Mouse (Mus musculus) kidney, postnatal 4 days (tissue): Measurements from ENCODE around the gene Gm11627.
A peak's percentile ranks its signal among the peaks of the same experiment; 100 is the strongest.
"Not testable (repeated sequence)": the region's sequence is repeated elsewhere in the genome, so short reads cannot be mapped to it uniquely, and the experiment has no call there.

Source experiments
- DNase-seq, 2 experiments: peaks; one replicate each; pipeline ENCODE4 v3.0.0; 2021; ENCODE audit warnings: mixed read lengths in 2 of 2

The Gm11627 gene

DNA sequence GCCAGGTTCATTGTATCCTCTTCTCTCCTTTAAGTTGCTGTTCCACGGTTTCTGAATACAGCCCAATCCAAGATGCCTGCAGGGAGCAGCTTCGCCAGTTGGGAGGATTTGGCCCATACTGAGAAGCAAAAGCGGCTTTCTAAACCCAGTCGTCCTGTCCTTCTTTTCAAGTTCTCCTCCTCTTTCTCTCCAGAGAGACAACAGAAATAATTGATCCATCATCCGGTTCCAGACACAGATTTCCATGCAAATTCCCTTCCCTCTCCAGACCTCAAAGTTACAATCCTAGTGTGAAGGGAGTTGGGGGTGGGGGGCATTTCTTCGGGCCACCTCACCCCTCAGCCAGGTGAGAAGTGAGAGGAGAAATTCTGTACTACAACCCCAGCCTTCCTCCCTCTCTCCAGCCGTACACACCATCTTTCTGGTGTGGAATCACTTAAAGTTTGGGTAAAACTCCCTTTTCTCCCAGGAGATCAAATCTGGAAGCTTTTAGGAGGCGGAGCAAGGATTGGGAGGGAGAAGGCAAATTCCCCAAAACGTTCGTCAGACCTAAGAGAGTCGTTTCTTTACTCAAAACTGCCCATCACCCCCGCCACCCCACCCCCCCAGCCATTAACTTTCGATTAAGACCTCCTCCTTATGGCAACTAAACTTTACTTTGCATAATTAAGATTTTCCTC, 23.7 kb upstream of the Gm11627 start:
- DNase-seq = peak; percentile 23 to 41

DNA sequence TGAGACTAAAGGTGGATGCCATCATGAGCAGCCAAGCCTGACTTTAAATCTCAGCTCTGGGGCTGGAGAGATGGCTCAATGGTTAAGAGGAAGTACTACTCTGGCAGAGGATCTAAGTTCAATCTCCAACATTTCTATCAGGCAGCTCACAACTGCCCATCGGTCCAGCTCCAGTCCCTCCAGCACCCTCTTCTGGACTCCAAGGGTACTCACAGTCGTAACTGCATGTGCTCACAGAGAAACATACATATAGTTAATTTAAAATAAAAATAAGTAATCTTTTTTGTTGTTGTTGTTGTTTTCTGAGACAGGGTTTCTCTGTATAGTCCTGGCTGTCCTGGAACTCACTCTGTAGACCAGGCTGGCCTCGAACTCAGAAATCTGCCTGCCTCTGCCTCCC, 20.7 kb upstream of the Gm11627 start:
- DNase-seq = peak in 1 of 2 experiments; percentile 6

DNA sequence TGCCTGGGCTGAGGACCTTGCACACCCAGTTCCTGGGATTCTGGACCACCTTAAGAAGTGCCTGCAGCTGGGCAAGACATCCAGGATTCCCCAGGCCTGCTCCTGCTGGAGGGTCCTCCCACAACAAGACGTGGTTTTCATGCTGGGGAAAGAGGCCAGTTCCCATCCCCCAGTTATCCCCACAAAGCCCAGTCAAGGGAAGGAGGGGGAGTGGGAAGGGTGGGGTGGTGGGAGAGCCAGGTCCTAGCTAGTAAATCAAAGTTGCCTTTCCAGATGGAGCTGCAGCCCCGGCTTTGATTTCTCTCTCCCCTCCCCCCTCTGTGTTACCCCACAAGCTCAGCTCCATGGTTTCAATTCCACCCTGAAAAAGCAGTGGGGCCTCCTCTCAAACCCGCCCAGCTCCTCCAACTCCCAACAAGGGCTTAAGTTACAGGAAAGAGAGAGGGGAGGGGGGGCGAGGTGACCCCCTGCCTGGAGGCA, 16.1 kb upstream of the Gm11627 start:
- DNase-seq = peak; percentile 59 to 72

DNA sequence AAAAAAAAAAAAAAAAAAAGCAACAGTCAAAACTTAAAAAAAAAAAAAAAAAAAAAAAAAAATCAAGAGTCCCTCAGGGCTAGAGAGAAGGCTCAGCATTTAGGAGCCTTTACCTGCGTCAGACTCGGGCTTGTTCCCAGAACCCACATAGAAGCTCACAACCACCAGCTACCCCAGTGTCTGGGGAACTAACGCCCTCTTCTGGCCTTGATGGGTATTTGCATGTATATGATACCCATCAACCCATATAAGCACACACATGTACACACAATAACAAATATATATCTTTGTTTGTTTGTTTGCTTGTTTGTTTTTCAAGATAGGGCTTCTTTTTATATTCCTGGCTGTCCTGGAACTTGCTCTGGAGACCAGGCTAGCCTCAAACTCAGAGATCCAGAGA, 8.3 kb upstream of the Gm11627 start:
- no peak for DNase-seq

DNA sequence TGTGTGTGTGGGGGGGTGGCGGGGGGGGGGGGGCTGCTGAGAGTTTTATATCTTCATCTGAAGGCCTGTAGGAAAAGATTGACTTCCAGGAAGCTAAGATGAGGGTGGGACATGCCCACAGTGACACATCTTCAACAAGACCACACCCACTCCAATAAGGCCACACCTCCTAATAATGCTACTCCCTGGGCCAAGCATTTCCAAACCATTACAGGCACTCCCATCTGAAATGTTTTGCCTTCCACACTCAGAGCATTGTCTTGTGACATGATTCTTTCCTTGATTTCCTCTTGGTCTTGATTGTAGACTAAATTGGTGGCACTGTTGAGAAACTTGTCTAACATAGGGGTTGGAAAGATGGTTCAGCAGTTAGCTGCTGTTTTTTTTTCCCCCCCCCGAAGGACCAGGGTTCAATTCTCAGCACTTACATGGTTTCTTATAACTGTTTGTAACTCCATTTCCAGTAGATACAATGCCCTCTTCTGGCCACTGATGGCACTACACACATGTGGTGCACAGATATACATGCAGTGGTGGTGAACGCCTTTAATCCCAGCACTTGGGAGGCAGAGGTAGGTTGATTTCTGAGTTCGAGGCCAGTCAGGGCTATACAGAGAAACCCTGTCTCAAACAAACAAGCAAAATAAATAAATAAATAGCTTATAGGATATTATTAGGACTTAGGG, 7.3 kb upstream of the Gm11627 start:
- no peak for DNase-seq

DNA sequence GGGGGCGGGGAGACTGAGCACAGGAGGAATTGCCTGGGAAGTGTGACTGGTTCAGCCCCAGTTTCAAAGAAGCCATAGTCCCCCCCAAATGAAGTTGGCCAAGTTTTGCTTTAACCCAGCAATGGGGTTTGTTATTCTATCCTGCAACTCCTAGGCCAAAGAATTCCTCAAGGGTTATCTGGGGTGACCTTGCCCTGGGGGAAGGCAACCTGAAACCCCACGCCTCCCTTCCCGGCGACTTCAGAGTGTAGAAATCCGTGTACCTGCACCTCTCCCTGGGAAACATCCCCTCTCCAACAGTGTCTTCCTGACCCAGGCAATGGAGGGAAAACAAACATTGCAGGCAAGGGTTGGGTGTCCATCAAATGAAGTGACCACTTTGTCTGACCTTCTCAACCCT, 3.5 kb upstream of the Gm11627 start:
- DNase-seq = no peak

DNA sequence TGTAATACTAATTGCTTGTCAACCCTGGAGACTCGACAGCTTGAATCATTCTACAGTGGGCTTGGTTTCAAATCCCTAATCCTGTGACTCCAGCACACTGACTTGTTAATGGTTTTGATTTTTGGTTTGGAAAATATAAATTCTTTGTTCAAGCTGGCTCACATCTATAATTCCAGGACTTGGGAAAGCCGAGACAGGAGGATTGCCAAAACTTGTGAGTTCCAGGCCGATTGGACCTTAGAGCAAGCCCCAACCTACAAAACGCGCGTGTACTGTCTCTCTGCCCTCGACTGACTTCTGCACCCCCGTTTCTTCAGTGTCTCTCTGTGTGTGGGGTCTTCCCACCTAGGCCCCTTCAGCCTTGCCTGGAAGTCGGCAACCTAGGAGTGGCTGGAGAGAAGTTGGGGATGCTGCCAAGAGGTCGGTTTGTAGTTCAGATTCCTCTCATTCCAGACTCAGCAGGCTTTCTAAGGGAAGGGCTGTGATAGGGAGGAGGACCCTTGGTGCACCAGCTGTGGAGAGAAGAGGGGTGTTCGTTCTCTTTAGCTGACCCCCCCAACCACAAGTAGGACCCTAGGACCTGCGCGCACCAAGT, 2.9 kb upstream of the Gm11627 start:
- DNase-seq = peak; percentile 69 to 79

DNA sequence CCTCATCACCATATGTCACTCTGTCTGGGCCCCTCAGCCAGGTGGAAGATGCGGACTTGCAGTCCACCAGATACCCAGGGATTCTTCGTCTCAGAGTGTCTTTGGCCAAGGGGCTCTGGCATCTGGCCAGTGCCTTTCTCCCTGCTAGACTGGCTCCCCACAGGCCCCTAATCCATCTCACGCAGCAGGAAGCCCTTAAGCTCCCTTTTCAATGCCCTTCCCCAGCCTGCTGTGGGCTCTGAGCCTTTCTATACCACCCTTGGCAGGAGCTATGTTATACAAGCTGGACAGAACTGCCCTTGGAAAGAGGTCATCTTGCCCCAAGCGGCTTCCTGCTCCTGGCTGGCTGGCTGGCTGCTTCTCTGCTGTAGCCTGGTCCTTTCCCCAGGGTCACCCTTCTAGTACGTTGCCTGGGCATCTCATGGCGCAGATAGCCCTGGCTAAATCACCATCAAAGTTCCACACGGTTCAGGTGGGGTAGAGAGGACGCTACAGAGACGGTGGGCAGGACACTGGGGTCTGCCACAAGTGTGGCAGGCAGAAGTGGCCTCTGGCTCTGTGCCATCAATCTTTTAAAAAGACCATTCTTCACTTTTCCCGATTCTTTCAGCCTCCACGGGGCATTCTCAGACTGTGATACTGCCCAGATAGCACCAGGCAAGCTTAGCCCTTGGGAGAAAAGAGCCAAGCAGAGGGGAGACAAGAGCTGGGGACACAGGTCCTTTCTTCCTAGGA, 2.2 kb upstream of the Gm11627 start:
- peak; percentile 18 to 32 for DNase-seq

DNA sequence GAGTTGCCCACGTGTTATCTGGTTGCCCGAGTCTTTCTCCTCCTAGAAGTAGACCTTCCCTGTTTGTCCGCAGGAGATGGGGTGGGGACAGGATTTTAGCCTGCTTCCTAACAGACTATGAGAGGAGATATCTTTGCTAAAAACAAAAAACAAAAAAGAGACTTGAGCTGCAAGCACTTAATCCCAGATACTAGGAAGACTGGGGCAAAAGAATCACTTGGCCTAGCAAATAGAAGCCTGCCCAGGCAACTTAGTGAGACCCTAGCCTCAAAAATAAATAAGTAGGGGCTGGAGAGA, 721 bp upstream of the Gm11627 start:
- no peak for DNase-seq

DNA sequence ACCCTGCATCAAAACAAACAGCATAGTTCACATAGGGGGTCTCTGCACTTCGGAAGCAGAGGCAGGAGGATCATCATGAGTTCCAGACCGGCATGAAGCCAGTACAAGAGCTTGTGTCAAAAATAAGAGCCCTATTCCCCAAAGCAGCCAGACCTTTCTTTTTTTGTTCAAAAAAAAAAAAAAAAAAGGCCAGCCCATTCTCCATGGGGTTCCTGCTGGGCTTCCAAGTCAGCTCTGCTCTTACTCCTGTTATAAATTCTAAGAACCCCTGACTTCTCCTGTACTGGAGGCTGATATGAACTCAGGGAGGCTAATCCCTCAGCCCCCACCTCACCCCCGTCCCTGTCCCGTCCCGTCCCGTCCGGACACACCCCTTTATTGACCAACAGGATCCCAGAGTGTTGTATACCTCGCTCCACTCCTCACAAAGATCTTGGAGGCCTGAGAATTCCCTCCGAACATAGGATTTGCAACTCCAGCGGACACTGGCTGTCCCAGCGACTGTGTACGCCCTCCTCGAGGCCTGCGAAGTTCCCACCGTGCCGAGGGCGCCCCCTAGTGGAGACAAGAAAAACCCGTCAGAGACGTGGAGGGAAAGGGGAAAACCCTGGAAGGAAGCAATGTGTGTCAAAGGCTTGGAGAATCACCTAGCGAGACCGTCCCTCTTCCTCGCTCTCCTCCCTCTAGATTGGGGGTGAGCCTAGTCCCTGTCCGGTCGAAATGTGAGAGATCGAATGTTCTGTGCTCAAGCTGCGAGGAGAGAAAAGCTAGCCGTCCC, 731 bp downstream of the Gm11627 start:
- peak; percentile 92 to 94 for DNase-seq

DNA sequence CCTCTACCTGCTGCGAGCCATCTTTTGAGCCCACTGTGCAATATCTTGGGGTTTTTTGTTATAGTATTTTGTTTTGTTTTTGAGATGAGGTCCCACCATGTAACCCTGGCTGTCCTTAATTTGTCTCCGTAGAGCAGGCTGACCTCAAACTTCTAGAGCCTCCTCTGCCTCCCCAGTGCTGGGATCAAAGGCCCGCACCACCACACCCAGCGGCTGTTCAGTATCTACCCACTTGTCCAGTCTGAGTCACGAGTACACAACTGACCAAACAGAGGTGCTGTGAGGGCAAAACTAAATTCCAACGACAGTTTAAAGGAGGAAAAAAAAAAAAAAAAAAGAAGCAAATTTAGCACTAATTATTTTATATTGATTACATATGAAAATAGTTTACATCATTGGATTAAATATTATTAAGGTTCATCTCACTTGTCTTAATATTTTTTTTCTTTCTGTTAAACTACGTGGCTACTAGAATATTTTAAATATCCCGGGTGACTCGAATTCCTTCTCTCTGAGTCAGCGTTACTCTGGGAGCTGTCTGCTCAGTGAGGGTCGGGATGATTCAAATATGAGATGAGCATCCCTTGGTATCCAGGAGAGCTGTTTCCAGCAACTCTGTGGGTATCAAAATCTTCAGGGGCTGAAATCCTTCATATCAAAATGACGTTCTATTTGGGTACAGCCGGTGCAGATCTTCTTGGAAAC, 3.1 kb downstream of the Gm11627 start:
- DNase-seq = no peak

DNA sequence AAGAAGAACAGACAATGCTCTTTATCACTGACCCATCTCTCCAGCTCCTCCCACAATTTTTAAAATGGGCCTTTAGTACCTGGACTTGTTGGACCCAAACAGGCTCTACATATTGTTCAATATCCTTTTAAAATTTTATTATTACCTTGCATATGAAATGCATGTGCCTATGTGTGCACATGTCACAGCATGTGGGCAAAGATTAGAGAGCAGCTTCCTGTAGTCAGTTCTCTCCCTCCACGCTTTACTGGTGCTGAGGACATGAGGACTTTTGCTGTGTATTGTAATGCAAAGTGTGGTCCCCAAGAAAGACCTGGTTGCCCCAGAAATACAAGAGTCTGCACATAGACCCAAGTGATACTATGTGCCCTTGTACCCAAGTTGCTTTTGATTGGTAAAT, 4.2 kb downstream of the Gm11627 start:
- no peak for DNase-seq

DNA sequence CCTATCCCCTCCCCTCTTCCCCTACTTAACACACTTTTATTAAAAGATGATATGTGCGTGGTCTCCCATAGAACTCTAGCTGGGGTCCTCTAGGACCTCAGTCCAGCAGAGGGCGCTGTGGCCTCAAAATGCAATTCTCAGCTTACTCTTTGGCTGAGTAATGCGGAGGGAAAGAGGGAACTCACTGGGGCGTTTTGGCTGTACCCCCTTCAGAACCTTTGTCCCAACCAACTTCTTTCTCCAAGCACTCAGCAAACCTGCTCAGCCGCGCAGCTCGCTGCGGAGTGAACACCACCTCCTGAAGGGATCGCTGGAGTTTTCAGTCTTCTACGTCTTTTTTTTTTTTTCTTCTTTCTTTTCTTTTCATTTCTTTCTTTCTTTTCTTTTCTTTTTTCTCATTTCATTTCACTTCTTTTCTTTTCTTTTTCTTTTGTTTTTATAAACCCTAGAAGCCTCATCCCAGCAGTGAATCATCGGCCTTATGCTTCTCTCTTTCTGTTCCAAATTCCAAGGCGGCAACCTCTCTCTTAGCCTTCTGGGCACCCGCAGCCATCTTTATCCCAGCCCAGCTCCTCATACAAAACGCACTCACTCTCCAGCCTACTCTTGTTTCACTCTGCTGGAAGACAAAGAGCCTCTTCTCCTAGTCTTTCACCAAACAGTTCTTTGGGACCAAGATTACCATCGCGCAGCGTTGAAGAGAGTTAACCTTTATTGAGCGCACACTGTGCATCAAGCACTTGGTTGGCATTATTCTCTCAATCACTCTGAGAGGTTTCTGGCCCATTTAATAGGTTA, 6.2 kb downstream of the Gm11627 start:
- DNase-seq = peak; percentile 95 to 97

DNA sequence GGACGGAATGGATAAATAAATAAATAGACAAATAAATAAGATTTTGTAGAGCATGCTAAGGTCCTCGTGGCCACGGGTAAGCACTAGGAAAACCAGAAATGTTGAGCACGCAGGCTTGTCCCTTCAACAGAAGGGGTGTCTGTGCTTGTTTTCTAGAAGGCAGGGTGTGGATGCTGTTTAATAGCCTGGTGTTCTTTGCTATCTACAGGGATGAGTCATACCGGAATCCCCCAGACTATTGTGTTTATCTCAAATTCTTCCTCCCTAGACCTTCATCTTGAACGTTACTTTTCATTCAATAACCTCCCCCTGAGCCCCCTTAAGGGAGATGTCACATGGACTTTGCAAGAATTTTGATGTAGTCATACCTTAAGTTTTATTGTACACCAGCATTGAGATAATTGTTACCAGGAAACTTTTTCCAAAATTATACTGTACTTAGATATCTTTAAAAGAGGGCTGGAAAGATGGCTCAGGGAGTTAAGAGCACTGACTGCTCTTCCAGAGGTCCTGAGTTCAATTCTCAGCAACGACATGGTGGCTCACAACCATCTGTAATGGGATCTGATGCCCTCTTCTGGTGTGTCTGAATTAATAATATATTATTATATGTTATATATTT, 10.4 kb downstream of the Gm11627 start:
- DNase-seq = no peak

DNA sequence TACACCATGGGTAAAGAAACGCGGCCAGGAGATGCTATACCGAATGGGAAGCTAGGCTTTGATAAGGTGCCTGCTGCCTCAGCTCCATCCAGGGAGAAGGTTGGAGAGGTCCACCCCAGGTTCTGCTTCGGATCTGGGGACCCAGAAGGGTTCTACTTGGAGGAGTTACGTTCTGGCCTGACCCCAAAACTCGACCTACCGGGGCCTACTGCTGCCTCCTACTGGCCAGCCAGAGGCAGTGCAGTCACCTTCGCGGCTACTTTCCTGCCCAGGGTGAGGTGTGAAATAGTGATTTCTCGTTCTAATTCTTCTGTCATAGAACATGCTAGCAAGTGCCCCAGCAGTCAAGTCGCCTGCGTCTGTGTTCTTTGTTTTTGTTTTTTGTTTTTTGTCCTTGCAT, 11.1 kb downstream of the Gm11627 start:
- no peak for DNase-seq

DNA sequence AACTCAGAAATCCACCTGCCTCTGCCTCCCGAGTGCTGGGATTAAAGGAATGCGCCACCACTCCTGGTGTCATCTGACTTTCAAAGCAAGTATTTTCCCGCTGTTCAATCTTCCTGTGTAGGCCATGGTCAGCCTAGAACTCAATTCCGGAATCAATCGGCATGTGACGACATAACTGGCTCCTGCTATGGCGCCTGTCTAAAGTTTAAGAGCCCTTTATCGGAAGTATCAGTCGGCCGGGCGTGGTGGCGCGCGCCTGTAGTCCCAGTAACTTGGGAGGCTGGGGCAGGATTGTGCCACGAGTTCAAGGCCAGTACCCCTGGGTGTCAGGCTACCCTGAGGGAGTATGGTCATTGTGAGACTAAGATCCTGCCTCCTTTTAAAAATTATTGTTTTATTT, 11.5 kb downstream of the Gm11627 start:
- no peak for DNase-seq

DNA sequence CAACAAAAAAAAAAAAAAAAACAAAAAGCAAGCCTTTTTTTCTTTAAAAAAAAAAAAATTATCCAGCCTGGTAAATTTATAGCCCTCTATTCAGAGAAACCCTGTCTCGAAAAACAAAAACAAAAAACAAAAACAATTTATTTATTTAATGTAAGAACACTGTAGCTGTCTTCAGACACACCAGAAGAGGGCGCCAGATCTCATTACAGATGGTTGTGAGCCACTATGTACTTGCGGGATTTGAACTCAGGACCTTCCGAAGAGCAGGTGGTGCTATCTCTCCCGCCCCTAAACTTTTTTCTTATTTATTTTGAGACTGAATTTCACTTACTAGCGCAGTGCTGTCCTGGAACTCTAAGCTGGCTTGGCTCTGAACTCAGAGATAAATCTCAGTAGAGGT, 12.1 kb downstream of the Gm11627 start:
- no peak for DNase-seq

DNA sequence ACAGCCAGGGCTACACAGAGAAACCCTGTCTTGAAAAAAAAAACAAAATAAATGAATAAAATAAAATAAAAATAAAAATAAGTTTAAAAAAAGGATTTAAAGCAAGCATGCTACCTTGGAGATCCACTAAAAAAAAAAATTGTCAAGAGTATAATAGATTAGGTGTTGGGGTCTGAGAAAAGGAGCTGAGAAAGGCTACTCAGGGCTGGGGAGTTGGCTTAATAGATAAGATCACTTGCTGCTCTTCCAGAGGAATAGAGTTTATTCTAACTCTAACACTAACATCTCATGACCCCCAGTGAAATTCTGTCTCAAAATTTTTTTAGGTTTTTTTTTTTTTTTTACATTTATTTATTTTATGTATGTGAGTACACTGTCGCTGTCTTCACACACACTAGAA, 13.0 kb downstream of the Gm11627 start:
- no peak for DNase-seq

DNA sequence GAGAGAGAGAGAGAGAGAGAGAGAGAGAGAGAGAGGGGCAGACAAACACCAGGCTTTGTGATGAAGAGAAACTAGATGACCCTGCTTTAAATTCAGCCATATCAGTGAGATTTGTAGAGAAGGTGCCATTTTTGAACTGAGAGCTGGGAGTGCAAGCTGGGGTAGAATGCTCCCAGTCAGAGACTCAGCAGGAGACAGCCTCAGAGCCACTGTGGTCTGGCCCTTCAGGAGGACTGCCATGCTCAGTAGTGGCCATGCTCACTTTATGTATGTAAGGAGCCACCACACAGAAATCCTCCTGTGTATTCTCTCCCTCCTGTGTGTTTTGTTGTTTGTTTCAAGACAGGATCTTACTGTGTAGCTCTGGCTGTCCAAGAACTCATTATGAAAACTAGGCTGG, 13.5 kb downstream of the Gm11627 start:
- DNase-seq = no peak

DNA sequence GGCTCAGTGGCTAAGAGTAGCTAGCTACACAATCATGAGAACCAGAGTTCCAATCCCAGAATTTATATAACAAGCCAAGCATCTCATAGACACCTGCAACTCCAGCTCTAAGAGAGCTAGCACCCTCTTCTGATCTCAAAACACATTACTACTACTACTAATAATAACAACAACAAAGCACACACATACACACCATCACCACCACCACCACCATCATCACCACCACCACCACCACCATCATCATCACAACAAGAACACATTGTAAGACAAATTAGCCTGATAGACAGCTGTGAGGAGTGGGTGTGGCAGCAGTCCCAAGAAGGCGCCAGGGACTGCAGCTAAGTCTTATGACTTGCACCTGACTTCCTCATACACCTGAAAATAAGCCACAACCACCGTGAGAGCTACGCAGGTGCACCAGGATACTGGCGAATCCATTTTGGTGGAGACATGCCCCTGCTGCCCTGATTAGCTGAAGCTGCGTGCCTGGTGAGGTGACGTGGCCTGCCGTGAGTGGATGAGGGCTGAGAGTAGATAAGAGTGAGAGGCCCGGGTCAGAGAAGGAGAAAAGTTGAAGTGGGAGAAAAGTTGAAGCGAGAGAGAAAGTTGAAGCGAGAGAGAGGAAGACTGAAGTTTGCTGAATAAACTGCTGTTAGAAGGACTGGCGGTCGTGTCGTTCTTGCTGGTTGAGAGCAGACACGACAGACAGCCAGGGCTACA, 14.1 kb downstream of the Gm11627 start:
- not testable (repeated sequence) for DNase-seq
